Mouse (Mus musculus) intestine, postnatal 0 days (tissue): Measurements from ENCODE around the gene Tmem185b. TPM values are rescaled to one million over a fixed set of nuclear protein-coding genes. Genes with fewer than 3 reads are reported as not detected.
A peak's percentile ranks its signal among the peaks of the same experiment; 100 is the strongest.

Source experiments
- ATAC-seq: fragments of 200-750 bp; cut with Nextera tagmentation; 2 replicates; pipeline ENCODE4 v1.8.0; 2017; ENCODE audit warnings: mild to moderate bottlenecking, moderate TSS enrichment, moderate library complexity
- H3K27ac ChIP-seq: fragments of 300-500 bp; sonication (generic); 2 replicates; pipeline ENCODE4 v1.5.1; 2014; ENCODE audit warnings: mild to moderate bottlenecking, low read depth, low read length, moderate library complexity
- H3K27me3 ChIP-seq: fragments of 300-500 bp; sonication (generic); replicated peaks from 2 replicates; pipeline ENCODE4 v1.6.1; 2014; ENCODE audit warnings: low read length, mixed read lengths; ENCODE audit not compliant: control insufficient read depth, insufficient read depth
- H3K36me3 ChIP-seq: fragments of 300-500 bp; sonication (generic); 2 replicates; pipeline ENCODE4 v1.6.1; 2014; ENCODE audit warnings: mild to moderate bottlenecking, moderate library complexity; ENCODE audit not compliant: control insufficient read depth, insufficient read depth
- H3K4me1 ChIP-seq: fragments of 300-500 bp; sonication (generic); replicated peaks from 2 replicates; pipeline ENCODE4 v1.6.1; 2014; ENCODE audit warnings: antibody characterized with exemption, low read length, mixed read lengths; ENCODE audit not compliant: control insufficient read depth, insufficient read depth
- H3K4me2 ChIP-seq: fragments of 300-500 bp; sonication (generic); replicated peaks from 2 replicates; pipeline ENCODE4 v1.6.1; 2014; ENCODE audit warnings: low read depth, mild to moderate bottlenecking, moderate library complexity
- H3K4me3 ChIP-seq: fragments of 300-500 bp; sonication (generic); 2 replicates; pipeline ENCODE4 v1.5.1; 2014; ENCODE audit warnings: low read depth, low read length
- H3K9ac ChIP-seq: fragments of 300-500 bp; sonication (generic); 2 replicates; pipeline ENCODE4 v1.6.1; 2014; ENCODE audit warnings: mild to moderate bottlenecking, low read depth, low read length
- H3K9me3 ChIP-seq: fragments of 300-500 bp; sonication (generic); 2 replicates; pipeline ENCODE4 v1.6.1; 2016; ENCODE audit warnings: mixed run types; ENCODE audit not compliant: control insufficient read depth
- CTCF ChIP-seq: sonication (generic); IDR thresholded peaks from 2 replicates; pipeline ENCODE4 v1.5.1; 2016; ENCODE audit warnings: low read depth, mild to moderate bottlenecking, control low read depth, antibody characterized with exemption, moderate library complexity
- whole genome bisulfite sequencing: fragments of 180-500 bp; shearing (Covaris S2); extraction: QIAGEN DNeasy Blood & Tissue Kit; methylation state at CpG from one replicate; pipeline ENCODE4 v1.1.7; 2014; 5-methylcytosine and 5-hydroxymethylcytosine counted together
- polyA plus RNA-seq: library from polyadenylated mRNA; unstranded; fragments of >200 nt; fragmentation: Nextera tagmentation; extraction: Ambion mirVana; gene quantifications from 2 replicates; pipeline ENCODE4 v1.2.1, GENCODE M21; 2015

Tmem185b gene
- polyA plus RNA-seq, 1 experiment from 2014 or later = 21.6 TPM

DNA sequence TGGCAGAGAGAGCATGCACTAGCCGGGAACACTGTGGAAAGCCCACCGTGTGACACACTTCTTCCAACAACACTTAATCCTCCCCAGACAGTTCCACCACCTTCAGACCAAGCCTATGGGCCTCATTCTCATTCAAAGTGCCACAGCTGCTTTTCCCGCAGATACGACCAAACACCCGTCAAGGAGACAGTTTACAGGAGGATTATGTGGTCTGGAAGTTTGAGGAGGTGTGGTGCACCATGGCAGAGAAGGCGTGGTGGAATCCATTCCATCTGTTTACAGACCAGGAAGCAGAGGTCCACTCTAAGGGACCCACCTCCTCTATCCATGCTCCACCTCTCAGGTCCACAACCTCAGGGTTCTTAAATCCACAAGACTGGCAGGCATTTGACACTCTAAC is 6.7 kb upstream of the Tmem185b start:
- Histone ChIP-seq H3K9ac (no peak overlapping the region), H3K27me3 (no peaks in the 10 kb centered on the region), H3K9me3 (no peaks in the 10 kb centered on the region), H3K27ac (no peak overlapping the region), H3K4me2 (no peak overlapping the region), H3K4me3 (no peak overlapping the region), H3K36me3 (no peaks in the 10 kb centered on the region; the same call in 1 of the 2 replicates), H3K4me1 (peaks cover 8% of the 10 kb centered on the region; the same call in 1 of the 2 replicates)
- 61% methylated on average over 6 of the region's 6 CpGs for WGBS
- no peak for ATAC-seq
- no peak for TF ChIP-seq CTCF

DNA sequence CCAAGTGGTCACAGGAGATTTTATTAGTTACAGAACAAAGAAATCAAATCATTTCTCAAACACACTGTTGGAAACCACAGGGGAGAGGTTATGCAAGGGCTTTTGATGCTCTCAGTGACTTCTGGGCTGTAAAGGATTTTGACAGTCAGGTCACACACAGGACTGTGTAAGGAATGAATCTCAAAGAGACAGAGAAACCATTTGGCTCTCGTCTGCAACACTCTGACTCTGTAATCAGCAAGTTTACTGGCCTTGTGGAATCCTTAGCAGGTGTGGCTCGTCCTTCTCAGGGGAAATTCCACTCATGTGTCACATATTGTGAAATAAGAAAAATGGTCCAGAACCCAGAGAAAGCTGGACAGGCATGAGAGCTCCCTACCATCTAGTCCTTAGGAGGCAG is 4.9 kb upstream of the Tmem185b start:
- H3K27ac ChIP-seq = peak overlapping the region; percentile 23; the same call in 1 of the 2 replicates
- WGBS = 32% methylated on average over 2 of the region's 2 CpGs

DNA sequence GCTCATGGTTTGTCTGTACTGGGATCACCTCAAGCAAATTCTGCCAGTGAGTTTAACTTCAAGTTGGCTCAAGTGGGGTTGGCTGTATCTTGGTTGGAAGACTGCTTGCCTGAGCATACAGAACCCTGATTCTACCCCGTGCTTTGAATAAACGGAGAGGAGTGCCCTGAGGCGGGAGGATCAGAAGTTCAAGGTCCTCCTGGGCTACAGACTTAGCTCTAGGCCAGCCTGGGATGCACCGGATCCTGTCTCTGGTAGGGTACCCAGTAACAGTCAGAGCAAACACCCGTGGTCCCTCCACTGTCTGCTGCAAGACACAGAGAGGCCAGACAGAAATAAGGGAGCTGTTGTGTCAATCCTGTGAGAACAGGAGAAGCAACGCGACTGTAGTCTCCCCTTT is 4.3 kb upstream of the Tmem185b start:
- no peak overlapping the region for H3K9ac ChIP-seq
- 54% methylated on average over 7 of the region's 7 CpGs for WGBS
- no peak for ATAC-seq
- H3K36me3 ChIP-seq = no peaks in the 10 kb centered on the region; the same call in 1 of the 2 replicates
- no peak overlapping the region for H3K4me3 ChIP-seq
- peaks cover 11% of the 10 kb centered on the region for H3K4me1 ChIP-seq
- H3K9me3 ChIP-seq = no peaks in the 10 kb centered on the region
- H3K27me3 ChIP-seq = no peaks in the 10 kb centered on the region
- H3K27ac ChIP-seq = peak overlapping the region; percentile 37
- no peak overlapping the region for H3K4me2 ChIP-seq
- no peak for TF ChIP-seq CTCF

More for the DNA sequence above, 4.9 kb upstream of the Tmem185b start:
- no peaks in the 10 kb centered on the region for H3K9me3 ChIP-seq
- no peaks in the 10 kb centered on the region; the same call in 1 of the 2 replicates for H3K36me3 ChIP-seq
- ATAC-seq = no peak
- no peak for TF ChIP-seq CTCF
- peaks cover 9% of the 10 kb centered on the region; the same call in 1 of the 2 replicates for H3K4me1 ChIP-seq
- H3K4me3 ChIP-seq = no peak overlapping the region
- no peak overlapping the region for H3K4me2 ChIP-seq
- H3K9ac ChIP-seq = no peak overlapping the region
- no peaks in the 10 kb centered on the region for H3K27me3 ChIP-seq

DNA sequence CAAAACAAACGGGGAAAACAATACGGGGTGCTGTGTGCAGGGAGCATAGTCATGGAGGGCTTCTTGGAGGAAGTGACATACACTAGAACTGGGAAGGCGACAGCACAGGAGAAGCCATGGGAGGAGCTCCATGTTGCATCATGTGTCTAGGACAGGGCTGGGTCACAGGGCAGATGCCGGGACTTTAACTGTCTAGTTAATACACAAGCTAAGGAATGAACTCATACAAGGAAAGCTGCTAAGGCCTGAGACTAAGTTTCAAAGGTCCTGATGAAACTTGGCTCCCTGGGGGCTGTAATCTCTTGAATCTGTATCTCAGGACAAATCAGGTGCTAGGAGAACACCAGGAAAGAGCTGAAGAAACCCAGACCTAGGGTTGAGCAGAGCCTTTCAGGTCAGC is 3.2 kb upstream of the Tmem185b start:
- peak; percentile 77 for ATAC-seq
- peaks cover 7% of the 10 kb centered on the region; the same call in 1 of the 2 replicates for H3K36me3 ChIP-seq
- H3K9me3 ChIP-seq = no peaks in the 10 kb centered on the region
- no peak overlapping the region for H3K9ac ChIP-seq
- H3K27ac ChIP-seq = peak overlapping the region; percentile 86; the same call in 1 of the 2 replicates
- H3K4me2 ChIP-seq = no peak overlapping the region
- peaks cover 14% of the 10 kb centered on the region for H3K4me1 ChIP-seq
- TF ChIP-seq CTCF = no peak
- WGBS = 54% methylated on average over 4 of the region's 4 CpGs
- no peak overlapping the region for H3K4me3 ChIP-seq
- H3K27me3 ChIP-seq = no peaks in the 10 kb centered on the region

GRCm38 (mm10) chr1:119523369-119523768 is 2.6 kb upstream of the Tmem185b start:
- no peak for ATAC-seq
- H3K36me3 ChIP-seq = peaks cover 9% of the 10 kb centered on the region
- no peak for TF ChIP-seq CTCF
- no peaks in the 10 kb centered on the region for H3K27me3 ChIP-seq
- peaks cover 15% of the 10 kb centered on the region for H3K4me1 ChIP-seq
- H3K27ac ChIP-seq = peak overlapping the region; percentile 86; the same call in 1 of the 2 replicates
- no peak overlapping the region for H3K4me2 ChIP-seq
- 0 out of 2 replicates have a peak overlapping the region, but pooled peaks have one; percentile 7 for H3K9ac ChIP-seq
- no peak overlapping the region for H3K4me3 ChIP-seq
- H3K9me3 ChIP-seq = no peaks in the 10 kb centered on the region
- WGBS = 68% methylated on average over 7 of the region's 7 CpGs

DNA sequence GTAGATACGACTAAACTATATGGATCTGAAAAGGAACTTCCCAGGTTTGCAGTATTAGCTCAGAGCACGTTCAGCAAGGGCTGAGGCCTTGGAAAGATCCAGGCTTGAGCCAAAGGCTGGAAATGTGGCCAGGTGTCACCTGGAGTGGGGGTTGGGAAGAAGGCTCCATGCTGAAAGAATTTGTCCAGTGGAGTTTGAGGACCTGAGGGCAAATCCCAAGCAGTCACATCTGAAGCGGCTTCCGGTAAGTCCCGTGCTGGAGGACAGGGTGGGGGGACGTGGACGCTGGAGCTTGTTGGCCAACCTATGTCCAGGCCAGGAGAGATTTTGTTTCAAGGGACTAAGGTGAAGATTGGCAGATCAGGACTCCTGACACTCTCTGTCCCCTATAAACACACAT is 2.1 kb upstream of the Tmem185b start:
- peaks cover 15% of the 10 kb centered on the region for H3K4me1 ChIP-seq
- 85% methylated on average over 7 of the region's 7 CpGs for WGBS
- no peak overlapping the region for H3K9ac ChIP-seq
- ATAC-seq = no peak
- H3K36me3 ChIP-seq = peaks cover 13% of the 10 kb centered on the region
- H3K27me3 ChIP-seq = no peaks in the 10 kb centered on the region
- no peak overlapping the region for H3K4me2 ChIP-seq
- 0 out of 2 replicates have a peak, but pooled peaks cover 2% of the 10 kb centered on the region for H3K9me3 ChIP-seq
- no peak overlapping the region for H3K4me3 ChIP-seq
- TF ChIP-seq CTCF = no peak
- H3K27ac ChIP-seq = peak overlapping the region; percentile 86
